Mouse (Mus musculus) cortical plate, adult 2 months (tissue): ENCODE measurements around the gene Top2a.

Experiments
- CTCF ChIP-seq: fragments of 200-500 bp; IDR thresholded peaks from 2 replicates; pipeline ENCODE4 v1.5.1; 2011; ENCODE audit warnings: mild to moderate bottlenecking, control low read depth, low read length; ENCODE audit not compliant: insufficient read depth; ENCODE audit errors: extremely low read depth
- POLR2A ChIP-seq: fragments of 200-500 bp; IDR thresholded peaks from 2 replicates; pipeline ENCODE4 v1.6.1; 2011; ENCODE audit warnings: mild to moderate bottlenecking, low read length, control low read depth; ENCODE audit not compliant: insufficient read depth; ENCODE audit errors: extremely low read depth

DNA sequence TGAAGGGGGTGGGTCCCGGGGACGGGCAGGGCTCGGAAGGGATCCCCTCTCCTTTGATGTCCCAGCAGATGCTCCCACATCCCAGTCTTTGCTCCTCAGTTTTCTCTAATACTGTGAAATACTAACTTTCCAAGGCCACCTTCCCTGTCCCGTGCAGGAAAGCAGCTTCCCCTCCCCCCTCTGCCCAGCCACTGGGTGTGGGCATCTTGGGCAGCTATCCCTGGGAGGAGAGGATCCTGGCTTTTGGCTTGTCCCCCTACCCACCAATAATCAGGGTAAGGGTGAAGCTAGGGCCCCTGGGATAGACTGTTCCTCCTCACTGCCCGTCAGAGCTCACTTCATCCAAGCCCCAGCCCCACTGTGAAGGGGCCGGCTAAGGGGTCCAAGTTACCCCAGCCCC lies 49.8 kb downstream of the Top2a start:
- TF ChIP-seq POLR2A (no peak), CTCF (no peak)
